Mouse (Mus musculus): Measurements from ENCODE around the gene Tardbp.
A peak's percentile ranks its signal among the peaks of the same experiment; 100 is the strongest.

Tardbp gene

DNA sequence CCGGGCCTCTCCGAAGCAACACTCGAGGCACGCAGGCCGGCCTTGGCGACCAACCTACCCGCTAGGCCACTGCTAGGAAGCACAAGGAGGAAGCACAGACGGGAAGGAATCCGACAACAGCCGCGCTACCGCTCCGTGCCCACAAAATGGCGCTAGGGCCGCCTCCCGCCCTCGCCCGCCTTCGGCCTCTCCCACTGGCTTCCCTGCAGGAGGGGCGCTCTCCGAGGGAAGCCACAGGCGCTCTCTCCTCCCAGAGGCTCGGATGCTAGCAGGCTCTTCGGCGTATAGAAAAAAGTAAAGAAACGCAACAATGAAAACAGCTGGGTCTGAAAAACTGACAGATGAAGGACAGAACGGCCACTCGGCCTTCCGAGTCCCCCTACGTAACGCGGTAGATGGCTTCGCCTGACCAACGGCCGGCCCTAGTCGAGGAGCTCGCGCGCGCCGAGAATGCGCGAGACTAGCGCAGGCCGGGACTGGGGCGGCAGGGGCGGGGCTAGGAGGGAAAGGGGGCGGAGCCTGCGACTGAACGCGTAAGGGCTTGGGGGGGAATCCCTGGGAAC lies at the start of gene Tardbp:
Gene Tardbp, minus strand, starts transcription at position 397 of the 563 bp plus-strand sequence.
- DNase-seq (ENCODE audit: low spot score), result peak; percentile 97

DNA sequence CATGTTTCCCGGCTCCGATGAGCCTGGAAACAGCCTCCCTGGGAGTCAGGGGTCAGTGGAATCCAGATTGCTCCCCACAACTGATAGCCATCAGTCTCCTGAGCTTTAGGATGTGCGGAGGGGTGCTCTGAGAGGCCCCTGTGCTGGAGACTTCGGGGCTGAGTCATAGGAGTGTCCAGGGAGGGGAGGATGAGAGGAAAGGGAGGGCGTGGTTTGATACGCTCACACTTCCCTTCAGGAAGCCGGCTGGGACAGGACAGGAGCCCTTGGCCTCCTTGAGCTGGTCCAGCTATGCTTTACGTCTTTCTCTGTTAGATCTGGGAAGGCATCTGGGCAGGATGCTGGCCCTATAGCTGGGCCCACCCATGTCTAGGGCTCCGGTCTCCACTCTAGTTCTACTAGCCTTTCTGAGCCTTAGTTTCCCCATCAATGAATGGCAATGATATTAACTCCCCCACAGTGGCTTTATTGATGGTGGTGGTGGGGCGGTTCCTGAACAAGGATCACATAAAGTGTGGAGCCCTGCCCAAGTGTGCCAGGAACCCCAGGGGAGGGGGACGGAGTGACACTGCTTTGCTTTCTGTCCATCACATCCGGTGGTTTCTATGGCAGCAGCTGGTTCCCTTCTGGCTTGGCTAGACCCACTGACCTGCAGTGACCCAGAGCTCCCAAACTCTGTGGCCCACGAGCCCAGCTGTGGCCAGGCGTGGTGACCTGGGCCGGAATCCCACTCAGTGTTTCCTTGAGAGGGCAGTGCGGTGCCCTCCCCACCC lies 49.6 kb upstream of the Tardbp start:
- no peak for DNase-seq (ENCODE audit: low spot score)

DNA sequence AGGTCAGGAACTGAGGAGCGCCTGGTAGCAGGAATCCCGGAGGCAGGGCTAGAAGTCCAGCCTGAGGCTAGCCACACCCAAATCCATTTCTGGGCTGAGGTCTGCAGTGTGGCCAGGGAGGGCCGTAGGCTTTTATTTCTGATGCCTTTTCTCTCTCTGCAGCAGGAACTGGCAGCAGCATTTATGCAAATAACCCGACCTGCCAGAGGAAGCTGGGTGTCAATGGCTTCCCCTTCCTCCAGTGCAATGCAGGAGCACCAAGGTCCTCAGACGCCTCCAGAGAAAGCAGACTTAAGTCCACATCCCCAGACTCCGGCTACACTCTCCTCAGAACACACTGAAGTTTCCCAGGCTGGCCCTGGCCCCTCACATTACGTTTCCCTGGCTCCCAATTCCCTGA lies 48.2 kb upstream of the Tardbp start:
- no peak for DNase-seq (ENCODE audit: low spot score)

DNA sequence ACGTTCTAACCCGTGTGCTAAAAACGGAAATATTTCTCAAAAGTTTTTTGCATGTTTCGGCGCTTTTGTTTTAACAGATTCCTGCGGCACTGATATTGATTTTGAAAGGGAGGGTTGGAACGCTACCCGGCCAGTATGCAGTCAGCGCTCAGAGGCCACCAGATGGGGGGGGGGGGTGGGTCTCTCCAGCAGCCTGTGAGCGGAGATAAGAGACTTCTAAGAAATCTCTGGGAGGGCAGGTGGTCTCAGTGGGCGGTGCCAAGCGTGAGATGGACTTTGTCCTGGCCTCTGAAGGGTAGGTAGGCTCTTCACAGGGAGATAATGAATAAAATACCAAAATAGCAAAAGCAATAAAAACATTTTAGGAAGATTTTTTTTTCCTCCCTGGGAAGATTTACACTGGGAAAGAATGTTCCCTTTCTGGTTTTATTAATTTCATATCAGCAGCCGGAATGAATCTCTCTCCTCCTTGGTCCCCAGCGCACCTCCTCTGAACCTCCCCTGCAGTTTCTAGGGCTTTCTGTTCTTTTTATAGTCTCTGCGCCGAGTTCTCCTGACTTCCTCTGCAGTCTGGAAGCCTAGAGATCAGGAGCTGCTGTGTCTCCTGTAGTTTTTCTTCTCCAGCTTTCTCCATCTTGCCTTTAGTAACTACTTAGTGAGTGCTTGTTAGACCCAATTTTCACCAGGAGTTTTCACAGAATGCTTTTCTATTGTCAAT lies 44.6 kb upstream of the Tardbp start:
- DNase-seq (ENCODE audit: low spot score), result no peak

DNA sequence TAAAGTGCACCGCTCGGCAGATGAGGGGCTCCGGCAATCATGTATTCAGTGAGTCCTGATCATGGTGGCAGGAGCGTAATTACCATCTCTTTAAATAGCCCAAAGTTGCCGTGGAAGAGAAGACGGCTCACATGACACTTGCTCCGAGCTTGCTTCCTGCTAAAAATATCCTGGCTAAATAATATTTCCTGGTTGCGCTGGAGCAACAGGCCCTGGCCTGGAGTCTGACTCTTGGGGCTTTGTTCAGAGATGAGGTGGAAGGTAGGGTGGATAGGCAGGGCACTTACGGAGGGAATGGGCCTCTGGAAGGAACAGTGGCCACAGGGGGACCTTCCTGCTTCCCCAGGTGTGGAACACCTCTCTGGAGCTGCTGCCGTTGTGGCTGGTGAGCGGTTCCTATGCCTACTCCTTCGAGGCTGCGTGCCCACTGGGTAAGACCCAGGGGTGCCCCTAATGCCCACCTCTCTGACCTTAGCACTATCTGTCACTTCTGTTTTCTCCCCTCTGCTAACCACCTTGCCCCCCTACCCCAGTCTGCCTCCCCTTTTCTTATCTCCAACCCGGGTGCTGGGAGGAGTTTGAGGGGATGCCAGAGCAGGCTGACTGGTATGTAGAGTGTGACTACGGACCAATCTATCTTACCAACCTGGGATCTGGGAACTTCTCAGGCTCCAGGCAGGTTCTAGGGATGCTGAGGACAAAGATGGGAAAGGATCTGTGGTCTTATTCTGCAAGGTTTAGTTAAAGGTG lies 40.4 kb upstream of the Tardbp start:
- DNase-seq (ENCODE audit: low spot score), result no peak

DNA sequence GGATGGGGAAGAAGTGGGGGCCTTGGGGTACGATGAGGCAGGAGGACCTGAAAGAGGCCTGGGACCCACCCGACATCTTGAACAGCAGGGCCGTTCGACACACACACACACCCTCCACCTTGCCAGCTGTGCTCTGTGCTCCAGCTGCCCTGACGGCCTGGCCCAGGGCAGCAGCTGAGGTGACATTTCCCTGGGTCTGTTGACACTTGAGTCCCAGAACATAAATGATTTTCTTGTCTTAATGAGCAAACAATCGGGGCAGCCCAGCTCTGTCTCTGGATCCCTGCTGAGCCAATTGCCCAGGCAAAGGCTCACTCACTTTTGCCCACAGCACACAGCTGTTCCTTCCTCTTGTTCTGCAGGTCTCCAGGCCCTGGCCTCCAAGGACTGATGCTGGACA lies 37.2 kb upstream of the Tardbp start:
- no peak for DNase-seq (ENCODE audit: low spot score)

DNA sequence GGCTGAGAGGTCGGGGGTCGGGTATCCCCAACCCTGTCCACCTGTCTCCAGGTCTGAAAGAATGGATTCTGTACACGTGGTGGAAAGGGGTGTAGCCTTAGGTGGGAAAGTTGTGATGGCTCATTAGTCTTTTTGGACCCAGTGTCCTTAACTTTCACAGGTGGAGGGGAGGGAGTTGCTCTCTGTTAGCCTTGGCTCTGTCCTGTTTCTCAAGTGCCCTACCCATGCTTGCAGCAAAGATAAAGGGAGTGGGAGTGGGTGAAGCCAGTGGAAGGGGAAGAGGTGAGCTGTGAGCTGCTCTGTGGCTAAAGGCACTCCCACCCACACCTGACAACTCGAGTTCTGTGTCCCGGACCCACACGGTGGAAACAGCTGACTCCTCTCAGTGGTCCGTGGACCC lies 36.5 kb upstream of the Tardbp start:
- DNase-seq (ENCODE audit: low spot score), result no peak

DNA sequence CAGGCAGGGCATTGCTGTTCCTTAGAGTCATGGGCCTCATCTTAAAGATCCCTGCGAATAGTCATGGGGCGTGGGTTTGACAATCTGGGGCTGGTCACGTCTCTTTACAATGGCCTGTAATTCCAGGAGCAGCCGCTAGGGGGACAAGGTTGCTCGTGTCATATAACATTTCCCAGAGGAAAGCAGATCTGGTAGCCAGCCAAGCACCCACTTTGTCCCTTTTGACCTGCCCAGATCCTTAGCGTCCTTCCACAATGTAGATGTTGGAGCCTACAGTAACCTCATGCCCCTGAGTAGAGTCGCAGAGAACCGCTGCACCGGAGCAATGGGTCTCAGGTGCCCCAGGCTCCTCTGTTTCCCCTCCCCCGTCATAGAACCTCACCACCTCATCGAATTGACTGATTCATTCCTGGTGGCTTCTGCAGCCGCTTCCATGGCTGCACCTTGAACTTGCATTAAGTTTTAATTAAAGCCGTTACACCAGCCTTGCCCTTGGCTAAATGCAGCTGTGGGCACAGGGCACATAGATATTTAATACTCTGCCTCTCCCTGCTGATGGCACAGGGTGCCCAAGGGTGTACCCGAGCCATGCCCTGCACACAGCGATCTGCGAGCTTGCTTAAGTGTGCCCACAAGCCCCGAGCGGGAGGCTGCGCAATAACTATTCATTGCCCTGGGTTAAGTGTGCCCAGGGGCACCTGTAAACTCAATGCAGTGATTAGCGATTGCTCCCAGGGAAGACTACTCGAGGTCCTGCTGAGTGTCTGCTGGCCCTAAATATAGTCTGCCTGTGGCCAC lies 35.5 kb upstream of the Tardbp start:
- peak; percentile 61 for DNase-seq (ENCODE audit: low spot score)

DNA sequence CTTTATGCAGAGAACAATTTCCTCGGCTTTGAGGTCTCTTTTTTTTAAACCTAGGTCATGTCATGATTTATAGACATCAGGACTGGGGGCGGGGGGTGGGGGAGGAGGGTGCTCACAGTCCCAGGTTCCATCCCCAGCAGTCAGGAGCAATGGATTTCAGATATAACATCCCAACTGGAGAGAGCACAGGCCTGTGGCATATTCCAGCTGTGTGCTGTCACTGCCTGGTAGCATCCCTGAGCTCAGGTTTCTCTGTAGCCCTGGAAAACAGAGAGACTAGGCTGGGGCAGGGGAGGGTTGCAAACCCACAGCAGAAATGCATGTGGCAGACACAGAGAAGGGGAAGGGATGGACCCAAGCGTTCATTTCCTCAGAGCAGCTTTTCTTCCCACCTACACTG lies 33.4 kb upstream of the Tardbp start:
- DNase-seq (ENCODE audit: low spot score), result no peak

DNA sequence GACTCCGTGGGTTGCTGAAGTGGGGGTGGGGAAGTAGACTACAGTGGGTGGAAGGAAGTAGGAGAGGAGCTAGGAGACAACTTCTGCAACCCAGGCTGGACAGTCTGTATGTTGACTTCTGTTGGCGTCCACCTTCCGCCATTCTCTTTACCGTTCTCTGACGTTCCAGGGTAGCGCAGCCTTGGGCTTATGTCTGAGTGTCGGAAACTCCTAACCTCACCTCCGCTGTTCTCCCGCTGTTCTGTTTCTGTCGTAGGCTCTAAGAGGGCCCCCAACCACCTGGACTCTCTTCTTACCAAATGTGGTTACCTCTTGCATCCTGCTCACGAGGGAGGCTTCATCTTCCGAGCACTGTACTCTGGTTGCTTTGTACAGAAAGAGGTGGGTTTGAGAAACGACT lies 31.0 kb upstream of the Tardbp start:
- DNase-seq (ENCODE audit: low spot score), result no peak

DNA sequence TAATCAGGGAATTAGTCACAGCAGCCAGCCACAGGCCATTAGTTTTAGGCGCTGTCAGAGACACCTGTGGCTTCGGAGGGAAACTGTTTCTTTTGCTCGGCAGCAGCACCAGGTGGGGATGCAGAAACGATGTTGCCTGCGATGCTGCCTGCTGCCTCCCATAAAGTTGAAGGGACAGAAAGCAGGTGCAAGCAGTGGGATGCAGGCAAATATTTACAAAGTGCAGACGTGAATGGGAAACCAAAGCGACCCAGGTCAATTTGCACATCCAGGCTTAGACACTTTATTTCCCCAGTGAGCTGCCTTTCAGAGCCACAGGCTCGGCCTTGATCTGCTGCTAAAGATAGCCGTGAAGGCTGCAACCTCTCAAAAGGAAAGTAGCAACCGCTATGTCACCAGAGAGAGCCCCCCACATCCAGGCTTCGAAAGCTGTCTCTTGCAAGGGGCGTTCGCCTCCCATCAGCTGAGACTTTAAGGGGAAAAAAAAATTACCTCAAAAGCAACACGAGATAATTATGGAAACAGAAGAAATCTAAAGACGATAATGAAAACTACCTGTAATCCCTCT lies 30.0 kb upstream of the Tardbp start:
- DNase-seq (ENCODE audit: low spot score), result no peak

DNA sequence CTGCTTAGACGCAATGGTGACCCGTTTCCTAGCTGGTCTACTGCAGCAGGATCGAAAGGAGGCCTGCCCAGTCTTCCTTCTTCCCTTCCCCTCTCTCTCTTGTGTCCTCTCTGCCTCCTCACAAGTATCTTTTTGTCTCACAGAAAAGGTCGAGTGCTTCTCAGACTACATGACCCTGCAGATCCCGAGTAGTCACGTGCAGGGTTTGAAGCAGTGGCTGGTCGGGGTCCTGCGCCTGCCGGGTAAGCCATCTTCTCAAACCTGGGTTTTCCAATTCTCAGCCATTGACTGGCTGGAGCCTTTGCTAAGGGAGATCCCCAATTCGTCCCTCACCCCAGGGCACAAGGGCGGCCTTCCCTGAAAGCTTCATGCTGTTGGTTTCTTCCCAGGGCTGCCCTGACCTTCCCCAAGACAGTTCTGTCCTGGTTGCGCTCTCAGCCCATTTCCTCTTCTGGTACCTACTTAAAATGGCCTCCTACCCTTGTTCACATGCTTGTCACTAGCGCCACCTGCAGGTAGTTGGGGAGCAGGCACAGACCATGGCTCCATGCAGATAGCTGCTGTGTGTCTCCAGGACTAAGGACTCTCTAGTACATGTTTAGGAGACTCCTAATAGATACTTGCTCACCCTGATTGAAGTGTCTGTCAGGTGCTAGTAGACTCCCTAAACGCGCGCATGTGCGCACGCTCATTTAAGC lies 28.0 kb upstream of the Tardbp start:
- DNase-seq (ENCODE audit: low spot score), result peak; percentile 24

DNA sequence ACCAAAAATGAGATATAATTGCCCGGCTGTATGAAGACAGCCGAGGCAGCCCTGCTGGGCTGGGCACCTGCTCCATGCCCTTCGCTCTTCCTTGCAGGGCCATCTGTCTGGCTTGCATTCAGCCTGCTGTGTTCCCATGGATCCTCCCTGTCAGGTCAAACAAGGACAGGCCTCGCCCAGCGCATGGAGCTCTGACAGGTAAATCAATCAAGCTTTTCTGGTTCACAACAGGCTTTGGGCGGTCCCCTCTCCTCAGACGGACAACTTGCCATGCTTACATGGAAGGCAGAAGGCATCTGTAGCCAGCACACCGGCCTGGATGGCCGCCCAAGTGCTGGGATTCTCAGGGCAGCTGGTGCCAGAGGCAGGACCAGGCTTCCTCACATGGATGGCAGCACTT lies 24.2 kb upstream of the Tardbp start:
- DNase-seq (ENCODE audit: low spot score), result no peak

DNA sequence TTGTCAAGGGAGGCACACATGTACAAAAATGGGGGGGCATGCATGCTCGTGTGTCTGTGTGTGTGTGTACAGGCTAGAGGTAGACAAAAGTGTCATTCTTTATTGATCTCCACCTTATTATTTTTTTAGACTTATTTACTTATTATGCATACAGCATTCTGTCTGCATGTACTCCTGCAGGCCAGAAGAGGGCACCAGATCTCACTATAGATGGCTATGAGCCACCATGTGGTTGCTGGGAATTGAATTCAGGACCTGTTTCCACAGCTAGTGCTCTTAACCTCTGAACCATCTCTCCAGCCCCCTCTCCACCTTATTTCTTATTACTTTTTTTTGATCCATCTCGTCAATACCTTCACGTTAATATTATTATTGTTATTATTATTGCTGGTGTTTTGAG lies 22.5 kb upstream of the Tardbp start:
- DNase-seq (ENCODE audit: low spot score), result no peak

DNA sequence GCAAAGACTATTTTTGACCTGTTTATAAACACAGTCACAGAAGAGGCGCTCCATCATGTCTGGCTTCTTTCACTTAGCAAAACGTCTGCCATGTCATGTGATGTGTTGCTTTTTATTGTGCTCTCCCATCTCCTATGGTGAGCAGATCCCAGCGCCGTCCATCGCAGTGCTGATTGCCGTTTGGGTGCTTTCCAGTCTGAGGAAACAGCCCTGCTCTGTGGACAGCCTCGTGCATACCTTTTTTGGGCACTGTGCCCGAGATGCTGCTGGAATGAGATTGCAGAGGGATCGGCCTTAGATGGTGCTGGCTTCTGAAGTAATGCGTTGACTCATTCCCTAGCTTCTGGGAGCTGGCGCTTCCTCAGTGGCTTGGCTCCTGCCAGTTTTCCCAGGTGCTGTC lies 19.8 kb upstream of the Tardbp start:
- no peak for DNase-seq (ENCODE audit: low spot score)

DNA sequence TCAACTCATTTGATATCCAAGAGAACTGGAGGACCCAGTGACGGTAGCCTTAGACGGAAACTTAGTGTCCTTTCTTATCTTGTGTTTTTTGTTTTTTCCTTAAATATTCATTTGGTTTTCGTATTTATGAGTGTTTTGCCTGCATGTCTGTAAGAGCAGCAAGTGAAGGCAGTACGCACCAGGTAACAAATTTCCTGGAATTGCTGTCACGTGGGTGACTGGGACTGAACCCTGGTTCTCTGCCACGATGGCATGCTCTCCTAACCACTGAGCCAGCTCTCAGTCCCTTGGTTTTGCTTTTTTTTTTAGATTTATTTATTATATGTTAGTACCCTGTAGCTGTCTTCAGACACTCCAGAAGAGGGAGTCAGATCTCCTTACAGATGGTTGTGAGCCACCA lies 18.1 kb upstream of the Tardbp start:
- DNase-seq (ENCODE audit: low spot score), result no peak

DNA sequence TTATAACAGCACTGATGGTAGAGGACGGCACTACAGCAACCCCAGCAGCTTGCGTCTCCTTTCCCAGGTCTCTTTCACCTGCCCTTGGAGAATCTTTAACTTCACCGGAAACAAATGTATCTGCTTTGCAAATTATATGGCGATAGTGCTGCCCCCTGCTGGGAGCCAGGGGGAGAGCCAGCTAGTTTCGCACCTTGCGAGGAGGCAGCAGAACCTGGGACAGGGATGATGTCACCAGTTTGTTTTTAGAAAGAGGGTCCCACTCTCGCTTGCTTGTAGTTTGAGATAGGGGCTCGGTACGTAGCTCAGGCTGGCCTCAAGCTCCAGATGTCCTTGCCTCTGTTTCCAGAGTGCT lies 17.3 kb upstream of the Tardbp start:
- peak; percentile 57 for DNase-seq (ENCODE audit: low spot score)

DNA sequence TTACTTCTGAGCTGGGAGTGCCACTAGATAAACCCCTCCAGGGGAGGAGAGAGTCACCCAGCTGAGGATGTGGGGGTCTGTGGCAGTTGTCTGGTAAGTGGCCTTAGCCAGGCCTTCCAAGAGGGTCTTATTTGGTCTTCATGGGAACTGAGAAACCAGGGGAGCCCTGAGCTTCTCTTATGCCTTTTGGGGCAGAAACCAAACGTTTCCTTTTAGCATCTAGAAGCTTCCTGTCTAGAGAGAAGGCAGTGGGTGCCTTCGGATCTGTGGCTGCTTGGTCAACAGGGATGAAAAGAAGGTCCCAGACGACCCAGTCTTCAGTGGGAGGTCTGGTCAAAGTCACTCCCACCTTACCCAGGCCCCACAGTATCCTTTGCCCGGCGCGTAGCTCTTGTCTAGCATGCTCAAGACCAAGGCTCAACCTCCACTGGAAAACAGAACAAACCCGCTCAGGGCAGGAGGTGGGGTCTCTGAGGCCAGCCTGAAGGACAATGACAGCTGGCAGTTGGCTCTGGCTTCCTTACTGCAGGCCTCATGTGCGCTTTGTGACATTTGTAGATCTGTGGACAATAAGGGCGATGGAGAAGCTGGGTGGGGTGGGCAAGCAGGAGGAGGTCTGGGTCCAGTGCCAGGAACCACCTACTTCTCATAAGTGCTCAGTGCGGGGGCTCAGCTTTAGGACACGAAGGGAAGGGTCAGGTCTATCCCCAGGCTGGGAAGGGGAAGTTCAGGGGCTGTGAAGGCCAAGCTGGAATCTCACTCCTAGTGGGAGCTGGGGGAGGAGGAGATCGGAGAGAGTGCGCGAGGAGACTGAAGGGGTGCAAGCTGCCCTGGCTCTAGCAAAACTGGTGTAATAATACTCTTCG lies 16.7 kb upstream of the Tardbp start, which contains the start of gene Gm572:
Gene Gm572, plus strand, starts transcription at position 27 of the 866 bp plus-strand sequence.
- no peak for DNase-seq (ENCODE audit: low spot score)

DNA sequence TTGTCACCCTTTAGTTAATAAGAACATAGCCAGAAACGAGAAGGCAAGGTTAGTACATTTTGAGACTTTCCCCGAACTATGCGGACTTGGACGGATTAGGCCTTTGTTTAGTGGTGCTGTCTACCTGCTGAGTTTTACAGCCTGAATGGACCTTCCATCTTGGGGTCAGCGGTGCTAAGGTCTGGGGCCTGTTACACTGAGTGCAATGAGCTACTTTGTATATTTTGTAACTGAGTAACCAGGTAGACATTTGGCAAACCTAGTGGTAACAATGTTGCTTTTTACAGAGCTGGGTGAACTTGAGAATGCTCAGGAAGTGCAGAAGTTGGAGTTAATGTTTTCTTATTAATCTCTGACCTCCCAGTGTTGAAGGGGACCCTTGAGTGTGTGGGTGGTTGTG lies 14.3 kb upstream of the Tardbp start:
- DNase-seq (ENCODE audit: low spot score), result no peak

DNA sequence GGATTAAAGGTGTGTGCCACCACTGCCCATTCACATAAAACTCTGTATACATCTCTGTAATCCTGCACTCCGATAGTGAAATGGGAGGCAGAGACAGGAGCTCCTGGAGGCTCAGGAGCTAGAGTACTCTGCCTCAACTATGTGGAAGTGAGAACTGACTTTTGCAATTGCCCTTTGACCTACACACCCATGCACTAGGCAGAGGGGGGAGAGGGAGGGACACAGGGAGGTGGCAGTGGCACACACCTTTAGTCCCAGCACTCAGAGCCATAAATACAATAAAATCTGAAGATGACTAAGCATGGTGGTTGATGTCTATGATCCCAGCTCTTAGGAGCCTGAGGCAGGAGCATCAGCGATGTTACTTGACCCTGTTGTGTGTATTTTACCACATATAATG lies 12.6 kb upstream of the Tardbp start:
- no peak for DNase-seq (ENCODE audit: low spot score)
